Mouse (Mus musculus): ENCODE measurements around the gene Frs2. TPM values are rescaled to one million over a fixed set of nuclear protein-coding genes. Genes with fewer than 3 reads are reported as not detected.

The Frs2 gene
- total and polyA plus RNA-seq, 2 experiments from 2014 or later, result 13.6 to 14.1 TPM

DNA sequence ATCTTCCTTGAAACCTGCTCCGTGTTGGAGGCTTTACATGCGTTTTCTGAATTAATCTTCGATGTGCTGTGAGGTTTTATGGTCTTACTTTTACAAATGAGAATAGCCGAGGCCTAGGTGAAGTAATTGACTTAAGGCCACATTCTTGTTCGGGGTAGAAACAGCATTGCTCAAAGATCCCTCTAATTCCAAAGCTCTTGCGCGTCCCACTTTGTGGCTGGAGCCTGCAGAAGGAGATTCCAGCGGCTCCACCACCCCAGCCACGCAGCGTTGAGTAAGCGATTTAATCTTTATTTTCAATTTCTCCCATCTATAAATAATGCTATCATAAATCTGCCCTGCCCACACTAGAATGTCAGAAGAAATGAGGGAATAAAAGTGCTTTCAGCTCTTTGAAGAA is 2.9 kb upstream of the Frs2 start:
- Histone ChIP-seq H3K9me3 (replicated peaks; ENCODE audit: control insufficient read depth, low read length) (no peaks in the 10 kb centered on the region), H3K4me3 (ENCODE audit: low read depth, low read length) (no peak overlapping the region), H3K4me2 (ENCODE audit: low read depth, low read length) (peak overlapping the region; percentile 40), H3K4me1 (ENCODE audit: control insufficient read depth, insufficient read depth) (peaks cover 16% of the 10 kb centered on the region; the same call in 1 of the 2 replicates), H3K27me3 (ENCODE audit: control insufficient read depth, insufficient read depth, low read length) (no peaks in the 10 kb centered on the region), H3K9ac (replicated peaks; ENCODE audit: low read depth, low read length) (no peak overlapping the region), H3K27ac (ENCODE audit: low read depth) (peak overlapping the region; percentile 61), H3K36me3 (replicated peaks; ENCODE audit: control insufficient read depth, insufficient read depth, low read length) (no peaks in the 10 kb centered on the region)
- WGBS, result 21% methylated on average over 11 of the region's 11 CpGs
- TF ChIP-seq CTCF (IDR thresholded peaks at IDR 0.05; ENCODE audit: low read depth) (no peak), EP300 (IDR thresholded peaks at IDR 0.05; ENCODE audit: low read depth) (no peak)
- DNase-seq (ENCODE audit: low spot score) (peak; percentile 9), ATAC-seq (ENCODE audit: insufficient read depth, low read depth) (no peak)

DNA sequence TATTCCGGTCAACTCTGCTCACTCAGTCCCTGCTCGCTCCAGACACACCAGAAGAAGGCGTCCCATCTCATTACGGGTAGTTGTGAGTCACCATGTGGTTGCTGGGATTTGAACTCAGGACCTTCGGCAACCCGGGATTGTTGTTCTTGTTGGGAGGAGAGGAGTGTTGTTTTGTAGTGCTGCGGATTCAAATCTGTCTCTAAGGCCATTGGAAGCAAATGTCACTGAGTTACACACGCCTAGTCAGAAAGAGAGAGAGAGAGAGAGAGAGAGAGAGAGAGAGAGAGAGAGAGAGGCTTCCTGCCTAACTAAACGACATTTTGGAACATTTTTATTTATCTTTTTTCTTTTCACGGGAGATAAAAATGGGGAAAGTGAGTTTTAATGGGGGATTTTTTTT is 2.4 kb upstream of the Frs2 start:
- ATAC-seq (ENCODE audit: insufficient read depth, low read depth) (no peak), DNase-seq (ENCODE audit: low spot score) (no peak)
- Histone ChIP-seq H3K4me2 (ENCODE audit: low read depth, low read length) (peak overlapping the region; percentile 80; the same call in 1 of the 2 replicates), H3K4me1 (ENCODE audit: control insufficient read depth, insufficient read depth) (peaks cover 19% of the 10 kb centered on the region; the same call in 1 of the 2 replicates), H3K9me3 (replicated peaks; ENCODE audit: control insufficient read depth, low read length) (no peaks in the 10 kb centered on the region), H3K36me3 (replicated peaks; ENCODE audit: control insufficient read depth, insufficient read depth, low read length) (no peaks in the 10 kb centered on the region), H3K9ac (replicated peaks; ENCODE audit: low read depth, low read length) (no peak overlapping the region), H3K4me3 (ENCODE audit: low read depth, low read length) (no peak overlapping the region), H3K27ac (ENCODE audit: low read depth) (peak overlapping the region; percentile 63; the same call in 1 of the 2 replicates), H3K27me3 (ENCODE audit: control insufficient read depth, insufficient read depth, low read length) (no peaks in the 10 kb centered on the region)
- no peak for TF ChIP-seq CTCF (IDR thresholded peaks at IDR 0.05; ENCODE audit: low read depth)
- 36% methylated on average over 10 of the region's 10 CpGs for WGBS

DNA sequence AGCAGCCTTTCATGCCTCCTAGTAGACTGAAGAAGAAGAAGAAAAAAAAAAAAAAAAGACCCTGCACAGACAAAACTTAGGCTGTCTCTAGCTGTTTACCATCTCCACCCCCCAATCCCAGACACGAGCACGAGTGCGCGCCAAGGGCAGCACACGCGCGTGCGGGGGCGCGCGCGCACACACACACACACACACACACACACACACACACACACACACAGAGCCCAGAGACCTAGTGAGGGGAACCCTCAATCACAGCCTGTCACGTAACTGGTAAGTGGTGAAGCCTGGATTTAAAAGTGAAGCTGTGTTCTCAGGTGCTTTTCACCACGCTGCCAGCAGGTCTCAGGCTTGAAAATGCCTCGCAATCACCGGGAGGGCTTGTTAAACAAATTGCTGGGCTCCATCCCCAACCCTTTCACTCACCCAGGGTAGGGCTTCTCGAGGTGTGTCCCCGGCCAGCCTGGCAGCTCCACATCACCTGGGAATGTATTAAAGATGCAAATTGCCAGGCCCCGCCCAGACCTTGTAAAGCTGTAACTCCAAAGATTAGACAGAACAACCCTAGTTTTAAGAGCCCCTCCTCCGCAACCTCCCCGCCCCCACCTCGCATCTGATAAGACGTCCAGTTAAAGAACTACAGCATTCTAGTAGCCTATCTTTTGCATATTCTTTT is 1.7 kb upstream of the Frs2 start:
- no peaks in the 10 kb centered on the region for H3K9me3 ChIP-seq (replicated peaks; ENCODE audit: control insufficient read depth, low read length)
- no peak for TF ChIP-seq CTCF (IDR thresholded peaks at IDR 0.05; ENCODE audit: low read depth)
- no peak for TF ChIP-seq EP300 (IDR thresholded peaks at IDR 0.05; ENCODE audit: low read depth)
- H3K27ac ChIP-seq (ENCODE audit: low read depth), result peak overlapping the region; percentile 63
- DNase-seq (ENCODE audit: low spot score) (peak; percentile 9), ATAC-seq (ENCODE audit: insufficient read depth, low read depth) (no peak)
- peaks cover 24% of the 10 kb centered on the region for H3K4me1 ChIP-seq (ENCODE audit: control insufficient read depth, insufficient read depth)
- no peaks in the 10 kb centered on the region for H3K27me3 ChIP-seq (ENCODE audit: control insufficient read depth, insufficient read depth, low read length)
- no peaks in the 10 kb centered on the region for H3K36me3 ChIP-seq (replicated peaks; ENCODE audit: control insufficient read depth, insufficient read depth, low read length)
- H3K4me3 ChIP-seq (ENCODE audit: low read depth, low read length), result peak overlapping the region; percentile 46
- peak overlapping the region; percentile 80 for H3K4me2 ChIP-seq (ENCODE audit: low read depth, low read length)
- peak overlapping the region; percentile 50 for H3K9ac ChIP-seq (replicated peaks; ENCODE audit: low read depth, low read length)
- 3% methylated on average over 23 of the region's 23 CpGs for WGBS

DNA sequence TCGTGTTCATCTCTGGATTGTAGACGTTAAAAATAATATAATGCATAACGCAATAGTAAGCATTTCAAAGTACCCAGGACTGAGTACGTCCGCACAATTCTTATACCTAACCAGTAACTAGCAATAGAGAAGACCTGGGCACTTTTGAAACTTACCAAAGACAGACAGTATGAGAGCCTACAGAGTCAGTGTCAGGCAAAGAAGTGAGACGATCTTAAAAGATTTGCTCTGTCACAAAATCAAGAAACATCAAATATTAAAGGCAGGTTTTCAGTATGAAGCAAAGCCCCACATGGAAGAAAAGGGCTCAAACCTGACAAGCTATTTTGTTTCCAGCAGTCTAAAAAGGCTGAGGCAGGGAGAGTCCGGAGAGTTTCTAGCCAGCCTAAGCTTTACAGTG is 907 bp upstream of the Frs2 start:
- peak overlapping the region; percentile 98; the same call in 1 of the 2 replicates for H3K9ac ChIP-seq (replicated peaks; ENCODE audit: low read depth, low read length)
- peaks cover 33% of the 10 kb centered on the region for H3K4me1 ChIP-seq (ENCODE audit: control insufficient read depth, insufficient read depth)
- peak overlapping the region; percentile 95 for H3K4me3 ChIP-seq (ENCODE audit: low read depth, low read length)
- H3K4me2 ChIP-seq (ENCODE audit: low read depth, low read length), result peak overlapping the region; percentile 80
- H3K27me3 ChIP-seq (ENCODE audit: control insufficient read depth, insufficient read depth, low read length), result no peaks in the 10 kb centered on the region
- ATAC-seq (ENCODE audit: insufficient read depth, low read depth), result no peak
- no peaks in the 10 kb centered on the region for H3K9me3 ChIP-seq (replicated peaks; ENCODE audit: control insufficient read depth, low read length)
- peak overlapping the region; percentile 90 for H3K27ac ChIP-seq (ENCODE audit: low read depth)
- no peak for DNase-seq (ENCODE audit: low spot score)
- WGBS, result 30% methylated on average over 7 of the region's 7 CpGs
- no peaks in the 10 kb centered on the region for H3K36me3 ChIP-seq (replicated peaks; ENCODE audit: control insufficient read depth, insufficient read depth, low read length)
- TF ChIP-seq CTCF (IDR thresholded peaks at IDR 0.05; ENCODE audit: low read depth) (no peak), EP300 (IDR thresholded peaks at IDR 0.05; ENCODE audit: low read depth) (no peak)

DNA sequence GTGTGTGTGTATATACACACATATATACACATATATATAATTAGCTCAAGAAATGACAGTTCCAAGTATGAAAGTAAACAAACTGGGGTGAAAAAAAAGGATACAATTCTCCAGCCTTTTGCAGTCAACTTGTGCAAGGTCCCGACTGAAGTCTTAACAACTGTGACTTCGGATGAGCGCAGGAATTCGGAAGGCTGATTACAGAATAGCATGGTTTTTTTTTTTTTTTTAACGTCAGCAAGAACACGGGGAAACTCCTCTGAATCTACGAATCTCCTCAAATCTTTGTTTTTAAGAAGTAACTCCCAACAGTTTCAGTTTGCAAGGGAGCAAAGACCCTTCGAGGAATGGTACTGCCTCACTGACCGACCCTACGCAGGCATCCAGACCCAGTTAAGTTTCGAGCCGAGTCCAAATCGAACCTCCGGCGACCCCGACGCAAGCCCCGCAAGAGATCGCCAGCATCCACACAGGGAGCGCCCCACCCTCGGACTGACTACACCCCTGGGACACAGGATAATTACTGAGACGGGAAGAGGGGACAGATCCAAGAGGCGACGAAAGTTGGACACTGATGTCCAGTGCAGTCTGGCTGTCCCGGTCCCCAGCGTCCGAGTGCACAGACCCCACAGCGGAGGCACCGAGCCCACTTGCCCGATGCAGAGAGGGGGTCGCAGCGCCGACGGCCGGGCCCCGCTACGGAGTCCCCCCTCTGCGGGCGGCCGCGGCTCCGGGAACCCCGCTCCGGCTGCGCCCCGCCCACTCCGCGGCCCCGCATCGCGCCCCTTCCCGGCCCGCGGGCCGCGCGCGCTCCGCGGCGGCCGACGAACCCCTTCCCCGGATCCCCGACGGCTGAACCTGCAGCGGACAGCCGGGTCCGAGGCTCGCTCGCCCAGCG is 622 bp downstream of the Frs2 start:
- DNase-seq (ENCODE audit: low spot score), result peak; percentile 28
- Histone ChIP-seq H3K27ac (ENCODE audit: low read depth) (peak overlapping the region; percentile 90), H3K4me2 (ENCODE audit: low read depth, low read length) (peak overlapping the region; percentile 80), H3K4me1 (ENCODE audit: control insufficient read depth, insufficient read depth) (peaks cover 38% of the 10 kb centered on the region), H3K9me3 (replicated peaks; ENCODE audit: control insufficient read depth, low read length) (no peaks in the 10 kb centered on the region), H3K27me3 (ENCODE audit: control insufficient read depth, insufficient read depth, low read length) (no peaks in the 10 kb centered on the region), H3K4me3 (ENCODE audit: low read depth, low read length) (peak overlapping the region; percentile 95), H3K36me3 (replicated peaks; ENCODE audit: control insufficient read depth, insufficient read depth, low read length) (no peaks in the 10 kb centered on the region), H3K9ac (replicated peaks; ENCODE audit: low read depth, low read length) (peak overlapping the region; percentile 98)
- WGBS, result under 1% methylated on average over 52 of the region's 72 CpGs
- peak; percentile 28 for ATAC-seq (ENCODE audit: insufficient read depth, low read depth)
- TF ChIP-seq CTCF (IDR thresholded peaks at IDR 0.05; ENCODE audit: low read depth), result no peak
- no peak for TF ChIP-seq EP300 (IDR thresholded peaks at IDR 0.05; ENCODE audit: low read depth)
